Mouse (Mus musculus) lung, postnatal 36 days (tissue): ENCODE data around the gene Svbp.
A peak's percentile ranks its signal among the peaks of the same experiment; 100 is the strongest.

Experiments used
- DNase-seq: peaks from one replicate; pipeline ENCODE4 v3.0.0; 2022; ENCODE audit warnings: mixed read lengths

Gene Svbp

DNA sequence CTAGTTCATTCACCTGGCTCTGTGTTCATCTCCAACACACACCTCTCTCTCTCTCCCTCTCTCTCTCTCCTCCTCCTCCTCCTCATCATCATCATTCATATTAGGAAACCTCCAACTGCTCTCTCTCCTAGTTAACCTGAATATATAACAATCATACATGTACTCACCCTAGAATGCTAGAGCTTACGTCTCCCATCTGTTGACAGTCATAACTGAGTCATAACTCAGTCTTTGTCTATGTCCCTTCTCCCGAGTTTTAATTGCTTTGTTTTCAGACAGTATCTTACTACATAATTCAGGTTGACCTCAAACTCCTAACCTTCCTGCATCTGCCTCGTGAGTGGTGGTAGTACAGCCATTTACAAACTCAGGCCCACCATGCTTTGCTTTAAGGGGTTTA lies 3.8 kb upstream of the Svbp start:
- no peak for DNase-seq

DNA sequence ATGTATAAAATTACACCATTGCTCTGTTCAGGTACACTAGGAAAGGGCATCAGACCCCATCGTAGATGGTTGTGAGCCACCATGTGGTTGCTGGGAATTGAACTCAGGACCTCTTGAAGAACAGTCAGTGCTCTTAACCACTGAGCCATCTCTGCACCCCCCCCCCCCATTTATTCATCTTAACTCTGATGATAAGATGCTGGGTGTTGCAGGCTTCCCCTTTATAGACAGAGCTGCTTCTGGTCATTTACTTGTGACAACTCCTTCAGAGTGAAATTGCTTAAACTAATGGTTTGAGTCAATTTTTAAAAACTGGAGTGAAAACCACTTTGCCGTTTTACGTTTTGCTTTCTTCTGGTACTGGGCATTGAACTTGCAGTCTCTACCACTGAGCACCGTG lies 2.3 kb upstream of the Svbp start:
- DNase-seq = no peak

DNA sequence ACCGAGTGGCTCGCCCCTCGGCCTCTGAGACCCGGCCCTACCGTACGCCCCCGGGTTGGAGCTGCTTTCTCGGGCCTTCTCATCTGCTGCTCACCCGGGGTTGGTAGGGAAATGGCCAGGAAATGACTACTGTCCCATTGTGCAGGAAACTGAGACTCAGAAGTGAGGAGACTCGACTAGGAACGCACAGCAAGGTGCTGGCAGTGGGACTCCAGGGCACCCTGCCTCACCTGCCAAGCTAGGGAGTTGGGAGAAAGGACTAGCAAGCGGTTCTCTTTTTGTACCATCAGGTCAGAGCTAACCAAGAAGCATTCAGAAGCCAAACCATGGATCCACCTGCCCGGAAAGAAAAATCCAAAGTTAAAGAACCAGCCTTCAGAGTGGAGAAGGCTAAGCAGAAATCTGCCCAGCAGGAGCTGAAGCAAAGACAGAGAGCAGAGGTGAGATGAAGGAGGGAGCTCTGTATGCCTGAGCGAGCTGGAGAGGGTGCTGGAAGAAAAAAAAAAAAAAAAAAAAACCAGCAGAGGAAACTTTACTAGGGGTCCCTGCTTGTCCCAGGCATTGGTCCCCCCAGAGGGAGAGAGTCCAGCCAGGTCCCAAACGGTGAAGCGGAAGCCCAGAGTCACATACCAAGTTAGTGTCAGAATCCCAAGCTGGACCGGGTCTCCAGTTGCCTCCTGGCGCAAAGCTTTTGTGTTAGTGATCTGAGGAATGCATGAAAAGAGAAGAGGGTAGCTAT lies 645 bp downstream of the Svbp start:
- peak; percentile 12 for DNase-seq

DNA sequence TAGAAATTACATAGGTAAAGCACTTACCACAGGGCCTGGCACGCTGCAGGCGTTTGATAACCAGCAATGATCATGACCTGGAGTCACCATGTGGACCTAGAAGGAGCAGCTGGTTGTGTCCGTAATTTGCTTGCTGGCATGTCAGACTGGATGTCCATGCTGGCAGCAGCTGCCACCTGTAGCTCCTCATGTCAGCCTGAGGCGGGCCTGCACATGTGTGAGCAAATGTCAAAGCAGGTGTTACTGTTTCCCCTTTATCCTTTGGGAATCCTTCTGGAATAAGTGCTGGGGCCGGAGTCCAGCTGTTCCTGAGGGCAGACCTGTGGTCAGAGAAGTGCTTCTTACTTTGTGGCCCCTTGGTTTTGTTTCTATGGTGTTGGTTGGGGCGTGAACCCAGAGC lies 3.0 kb downstream of the Svbp start:
- no peak for DNase-seq

DNA sequence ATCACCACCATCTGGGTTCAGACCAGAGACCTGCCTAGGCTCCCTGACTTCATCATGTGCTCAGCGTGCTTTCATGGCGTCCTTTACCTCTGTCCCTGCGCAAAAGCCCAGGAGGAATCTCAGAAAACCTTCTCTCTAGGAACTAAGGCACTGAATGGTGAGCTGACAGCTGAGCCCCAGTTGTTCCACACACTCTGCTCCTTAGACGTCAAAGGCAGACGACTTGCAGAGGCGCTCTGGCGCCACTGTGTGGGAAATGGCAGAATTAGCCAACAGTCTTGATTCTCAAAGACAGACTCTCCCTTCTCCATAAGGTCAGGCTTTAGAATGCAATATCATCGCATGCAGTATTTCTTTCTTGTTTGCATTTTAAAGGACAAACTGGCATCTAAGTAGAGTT lies 9.6 kb downstream of the Svbp start:
- DNase-seq = peak; percentile 67

DNA sequence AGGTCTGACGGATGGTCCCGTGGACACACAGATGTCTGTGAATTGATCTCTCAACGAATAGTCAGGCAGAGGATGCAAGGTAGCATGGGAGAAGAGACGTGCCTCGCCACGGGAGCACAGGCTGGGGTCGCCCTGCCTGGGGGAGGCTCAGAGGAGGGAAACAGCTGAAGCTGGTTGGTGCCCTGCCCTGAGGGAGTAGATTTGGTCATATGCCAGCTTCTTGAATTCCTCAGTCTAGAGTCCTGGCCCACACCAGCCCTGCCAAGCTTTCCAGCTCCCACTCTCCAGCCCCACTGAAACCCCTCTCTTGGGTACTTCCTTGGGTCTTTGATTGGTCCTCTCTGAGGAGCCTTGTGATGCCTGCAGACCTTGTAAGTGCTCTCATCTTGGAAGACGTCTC lies 21.6 kb downstream of the Svbp start:
- DNase-seq = no peak

DNA sequence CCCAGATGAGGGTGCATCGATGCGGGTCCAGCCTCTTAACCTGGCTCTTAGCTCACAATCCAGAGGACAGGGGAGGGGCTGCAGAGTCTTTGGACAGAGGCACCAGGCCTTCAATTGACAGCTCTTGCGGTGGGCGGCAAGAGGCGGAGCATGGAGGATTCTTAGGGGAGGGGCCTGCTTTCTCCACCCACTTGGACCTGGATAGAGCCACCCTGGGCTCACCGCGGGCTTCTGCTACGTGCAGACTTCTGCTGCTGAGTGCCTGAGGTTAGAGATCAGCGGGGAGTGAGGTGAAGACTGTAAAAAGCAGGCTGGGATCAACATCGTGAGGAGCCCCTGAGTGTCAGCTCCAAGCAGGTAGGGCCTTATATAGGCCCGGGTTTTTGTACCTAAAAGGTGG lies 23.1 kb downstream of the Svbp start, which contains the start of gene Tmem269:
TSS of gene Tmem269 (minus strand) at position 49 of the 400 bp plus-strand sequence.
- no peak for DNase-seq

DNA sequence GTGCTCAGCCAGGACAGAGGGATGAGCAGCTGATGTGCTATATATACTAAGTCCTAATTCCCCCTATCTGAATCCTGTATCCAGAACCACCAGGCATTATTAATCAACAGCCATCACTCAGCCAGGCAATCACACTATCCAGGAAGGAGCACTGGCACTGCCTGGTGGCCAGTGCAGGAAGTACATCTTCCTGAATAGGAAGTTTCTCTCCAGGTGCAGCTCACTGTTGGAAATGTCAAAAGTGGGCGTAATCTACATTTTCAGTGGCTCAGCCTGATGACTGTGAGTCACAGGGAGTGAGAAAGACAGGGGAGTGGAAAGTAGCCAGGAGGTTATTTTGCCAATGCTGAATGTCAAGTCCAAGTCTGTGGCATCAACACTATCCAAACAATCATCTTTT lies 28.6 kb downstream of the Svbp start:
- peak; percentile 65 for DNase-seq

DNA sequence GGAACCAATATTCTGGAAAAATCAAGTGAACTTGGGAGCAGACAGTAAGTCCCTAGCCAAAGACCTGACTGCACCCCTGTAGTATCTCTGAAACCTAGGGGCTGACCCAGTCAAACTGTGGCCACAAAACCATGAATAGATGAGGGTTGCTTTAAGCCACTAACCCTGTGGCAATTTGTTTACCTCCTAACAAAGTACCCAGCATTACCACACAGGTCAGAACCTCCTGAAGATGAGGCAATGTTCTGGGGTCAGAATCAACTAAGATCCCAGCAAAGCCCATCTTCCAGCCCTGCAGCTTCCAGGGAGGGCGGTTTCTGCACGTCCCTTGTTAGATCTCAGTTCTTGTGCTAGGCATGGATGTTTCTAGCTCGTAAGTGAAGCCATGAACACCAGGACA lies 29.4 kb downstream of the Svbp start:
- no peak for DNase-seq

DNA sequence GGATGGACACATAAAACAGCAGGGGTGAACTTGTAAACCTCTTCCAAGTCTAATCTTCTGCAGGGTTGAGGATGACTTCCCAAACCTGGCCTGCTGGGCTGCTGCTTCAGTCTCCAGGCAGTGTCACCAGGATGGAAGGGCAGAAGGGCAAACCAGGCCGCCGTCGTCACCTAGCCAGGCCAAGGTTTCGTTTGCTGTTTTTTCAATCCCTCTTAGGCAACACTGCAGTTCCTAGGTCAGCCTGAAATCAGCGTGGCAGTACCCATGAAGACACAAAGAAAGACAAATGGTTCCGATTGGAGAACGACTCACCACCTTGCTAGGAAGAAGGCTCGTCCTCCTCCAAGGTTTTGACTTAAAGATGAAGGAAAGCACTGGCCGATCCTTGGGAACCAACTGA lies 30.6 kb downstream of the Svbp start:
- DNase-seq = no peak

DNA sequence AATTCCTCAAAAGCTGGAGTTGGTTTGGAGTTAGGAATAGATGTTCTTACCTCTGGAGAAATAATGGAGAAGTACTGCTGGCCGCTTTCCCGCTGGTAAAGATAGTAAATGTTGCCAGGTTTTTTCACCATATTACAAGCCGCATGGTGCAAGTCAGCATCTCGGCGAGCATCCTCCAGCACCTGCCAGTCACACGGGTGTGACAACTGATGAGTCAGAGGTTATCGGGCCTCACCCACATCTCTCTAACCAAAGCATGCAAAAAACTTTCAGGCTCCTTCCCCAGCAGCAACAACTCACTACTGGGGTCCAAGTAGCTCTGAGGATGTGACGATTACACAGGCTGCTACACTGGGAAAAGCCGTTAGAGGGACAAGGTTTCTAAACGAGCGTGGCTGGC lies 31.6 kb downstream of the Svbp start:
- no peak for DNase-seq

DNA sequence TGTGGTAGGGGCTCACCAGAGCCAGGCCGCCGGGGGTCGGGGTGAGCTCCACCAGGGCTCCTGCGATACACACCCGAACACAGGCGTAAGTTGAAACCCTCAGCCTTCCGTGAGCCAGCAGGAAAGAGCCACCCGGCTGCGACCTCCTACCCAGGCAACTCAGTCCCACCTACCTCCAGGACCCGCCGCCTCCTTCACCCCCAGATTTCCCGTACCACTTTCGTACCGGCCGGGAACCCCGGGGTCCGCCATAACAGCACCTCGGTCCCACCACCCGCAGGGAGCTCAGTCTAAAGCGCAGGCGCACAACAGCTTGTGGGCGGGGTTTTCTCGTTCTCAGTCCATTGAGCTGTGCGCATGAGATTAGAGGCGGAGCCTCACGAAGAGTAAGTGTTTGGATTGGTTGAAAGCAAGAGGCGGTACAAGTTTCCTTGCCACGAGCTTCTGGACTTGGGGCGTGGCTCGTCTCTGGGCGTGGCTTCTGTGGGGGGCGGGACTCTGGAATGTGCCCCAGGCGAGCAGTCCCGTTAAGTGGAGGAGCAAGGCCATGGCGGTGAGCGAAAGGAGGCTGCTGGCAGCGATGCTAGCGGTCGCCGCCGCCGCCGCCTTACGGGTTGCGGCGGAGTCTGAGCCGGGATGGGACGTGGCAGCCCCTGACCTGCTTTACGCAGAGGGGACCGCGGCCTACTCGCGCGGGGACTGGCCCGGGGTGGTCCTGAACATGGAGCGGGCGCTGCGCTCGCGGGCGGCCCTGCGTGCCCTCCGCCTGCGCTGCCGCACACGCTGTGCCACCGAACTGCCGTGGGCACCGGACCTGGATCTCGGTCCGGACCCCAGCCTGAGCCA lies 37.5 kb downstream of the Svbp start, which contains the start of the genes AU022252 and P3h1:
TSS of gene AU022252 (minus strand) at position 303 of the 846 bp plus-strand sequence.
TSS of gene P3h1 (plus strand) at position 506 of the 846 bp plus-strand sequence.
- peak; percentile 100 for DNase-seq

DNA sequence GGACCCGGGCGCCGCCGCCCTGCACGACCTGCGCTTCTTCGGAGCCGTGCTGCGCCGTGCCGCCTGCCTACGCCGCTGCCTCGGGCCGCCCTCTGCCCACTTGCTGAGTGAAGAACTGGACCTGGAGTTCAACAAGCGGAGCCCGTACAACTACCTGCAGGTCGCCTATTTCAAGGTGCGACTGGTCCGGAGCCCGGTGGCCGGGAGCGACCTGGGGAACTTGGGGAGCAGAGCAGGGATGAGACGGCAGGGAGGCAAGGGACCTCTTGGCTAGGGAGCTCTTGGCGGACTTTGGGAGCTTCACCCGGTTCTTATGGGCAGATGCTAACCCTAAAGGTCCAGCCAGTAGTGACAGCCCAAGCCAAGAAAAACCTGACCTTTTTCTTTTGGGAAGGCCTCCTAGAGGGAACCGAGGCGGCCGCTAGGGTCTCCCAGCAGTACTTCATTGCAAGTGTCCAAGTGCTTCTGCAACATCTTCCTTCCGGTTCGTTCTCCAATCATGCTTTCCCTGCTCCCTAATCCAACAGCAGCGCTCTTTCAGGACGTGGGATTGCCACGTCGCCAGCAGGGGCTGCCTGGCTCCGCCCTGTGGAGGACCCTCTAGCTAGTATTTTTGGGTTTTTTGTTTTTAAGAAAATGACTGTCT lies 38.3 kb downstream of the Svbp start:
- peak; percentile 45 for DNase-seq

DNA sequence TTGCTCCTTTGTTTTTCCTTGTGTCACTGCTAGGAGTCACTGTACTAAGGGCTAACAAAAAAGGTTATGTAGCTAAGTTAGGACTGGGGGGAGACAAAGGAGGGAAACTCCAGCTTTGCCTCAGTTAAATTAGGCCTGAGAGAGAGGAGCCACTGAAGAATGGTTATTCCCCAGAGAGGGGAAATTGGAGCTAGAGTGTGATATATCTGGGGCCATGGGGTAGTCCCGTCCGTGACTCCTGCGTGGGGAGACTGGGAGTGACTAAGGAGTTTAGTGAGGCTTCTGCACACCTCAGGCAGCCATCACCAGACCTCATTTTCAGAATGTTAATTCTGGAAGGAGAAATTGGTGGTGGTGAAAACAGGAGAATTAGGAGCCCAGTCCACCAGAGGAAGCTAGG lies 39.2 kb downstream of the Svbp start:
- DNase-seq = no peak

DNA sequence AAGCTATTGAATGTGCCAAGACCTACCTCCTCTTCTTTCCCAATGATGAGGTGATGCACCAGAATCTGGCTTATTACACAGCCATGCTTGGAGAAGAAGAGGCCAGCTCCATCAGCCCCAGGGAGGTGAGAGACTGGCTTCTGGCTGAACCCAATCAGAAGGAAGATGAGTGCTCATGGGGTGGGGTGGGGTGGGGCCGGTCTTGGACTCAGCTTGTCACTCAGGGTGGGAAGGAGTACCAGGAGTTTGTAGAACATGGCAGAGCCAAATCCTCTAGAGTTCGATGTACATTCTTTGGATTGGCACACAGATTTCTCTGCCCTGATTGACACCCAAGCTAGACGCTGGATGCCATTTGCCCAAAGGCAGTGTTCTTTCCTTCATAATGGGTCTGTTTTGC lies 43.6 kb downstream of the Svbp start:
- no peak for DNase-seq

DNA sequence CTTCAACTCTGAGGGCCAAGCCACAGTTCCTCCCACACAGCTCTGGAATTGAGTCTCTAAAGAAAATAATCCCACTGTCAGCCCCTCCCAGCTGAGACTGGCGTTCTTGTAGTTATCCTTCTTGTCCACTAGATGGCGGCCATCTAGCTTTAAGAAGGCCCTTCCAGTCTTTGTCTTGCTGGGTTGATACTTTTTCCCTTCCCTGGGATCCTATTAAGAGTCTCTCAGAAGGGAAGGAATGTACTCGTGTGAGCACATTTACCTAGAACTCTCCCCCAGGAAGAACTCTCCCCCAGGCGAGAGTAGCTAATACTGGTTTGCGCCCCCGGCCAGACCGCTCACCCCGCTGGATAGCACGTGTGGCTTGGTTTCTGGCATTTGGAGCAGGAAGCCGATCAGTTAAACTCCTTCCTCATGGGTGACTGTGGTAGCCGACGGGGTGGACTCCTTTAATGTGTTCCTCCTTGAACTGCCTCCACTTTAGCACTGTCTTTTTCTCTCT lies 44.1 kb downstream of the Svbp start:
- peak; percentile 60 for DNase-seq

DNA sequence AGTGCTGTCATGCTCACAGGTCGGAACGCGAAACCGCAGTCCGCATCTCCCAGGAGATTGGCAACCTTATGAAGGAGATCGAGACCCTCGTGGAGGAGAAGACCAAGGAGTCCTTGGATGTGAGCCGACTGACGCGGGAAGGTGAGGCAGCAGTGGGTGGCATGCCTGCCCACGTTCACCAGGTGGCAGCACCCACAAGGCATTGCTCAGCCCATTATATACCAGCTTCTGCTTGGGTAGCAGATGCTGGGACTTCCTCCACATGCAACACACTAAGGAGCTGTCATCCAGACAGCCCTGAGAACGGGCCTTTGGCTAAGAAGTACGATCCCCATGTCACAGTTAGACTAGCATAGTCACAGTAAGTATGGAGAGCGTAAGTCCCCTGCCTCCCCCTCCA lies 46.6 kb downstream of the Svbp start:
- DNase-seq = peak; percentile 40

DNA sequence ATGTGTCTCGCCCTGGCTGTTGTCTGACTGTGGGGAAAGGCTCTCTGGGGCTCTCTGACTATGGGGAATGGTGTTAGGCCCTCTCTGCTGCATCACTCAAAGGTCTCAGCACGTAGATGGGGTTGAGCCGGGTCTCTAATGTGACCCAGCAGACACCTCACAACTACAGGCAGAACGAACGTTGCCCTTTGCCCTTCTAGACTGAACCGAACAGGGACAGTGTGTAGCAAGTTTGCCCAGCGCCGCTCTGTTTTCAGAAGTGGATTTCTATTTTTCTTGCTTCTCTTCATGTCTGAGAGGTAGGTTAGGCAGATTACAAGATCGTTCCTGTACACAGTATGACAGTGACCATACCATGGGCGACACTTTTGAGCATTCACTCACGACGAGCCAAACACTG lies 47.5 kb downstream of the Svbp start:
- no peak for DNase-seq

DNA sequence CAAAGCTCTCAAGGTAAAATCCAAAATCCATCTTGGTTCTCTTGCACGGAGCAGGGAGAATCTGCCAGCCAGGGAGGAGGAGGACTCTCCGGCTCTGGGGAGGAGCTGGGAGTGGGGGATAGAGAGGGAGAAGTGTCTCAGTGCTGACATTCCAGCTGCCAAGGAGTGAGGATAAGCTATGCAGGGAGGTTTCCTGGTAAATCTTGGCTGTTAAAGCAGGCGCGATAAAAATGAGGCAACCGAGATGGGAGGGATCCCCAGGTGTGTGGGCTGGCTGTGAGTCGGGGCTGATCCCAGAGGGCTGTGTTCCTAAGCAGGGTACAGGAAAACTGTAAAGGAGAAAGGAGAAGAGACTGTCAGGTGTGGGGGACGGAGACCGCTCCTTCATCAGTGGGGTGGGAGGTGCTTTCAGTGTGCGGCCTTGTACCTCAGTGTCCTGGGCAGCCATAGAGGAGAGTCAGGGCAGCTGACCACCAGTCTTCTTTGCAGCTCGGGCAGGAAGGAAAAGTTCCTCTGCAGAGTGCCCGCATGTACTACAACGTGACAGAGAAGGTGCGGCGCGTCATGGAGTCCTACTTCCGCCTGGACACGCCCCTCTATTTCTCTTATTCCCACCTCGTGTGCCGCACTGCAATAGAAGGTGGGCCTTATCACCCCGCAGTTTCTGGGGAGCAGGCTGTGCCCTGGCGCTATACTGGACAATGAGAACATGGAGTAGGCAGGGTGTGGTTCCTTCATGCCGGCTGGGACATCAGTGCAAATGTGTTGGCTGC lies 49.5 kb downstream of the Svbp start:
- no peak for DNase-seq

DNA sequence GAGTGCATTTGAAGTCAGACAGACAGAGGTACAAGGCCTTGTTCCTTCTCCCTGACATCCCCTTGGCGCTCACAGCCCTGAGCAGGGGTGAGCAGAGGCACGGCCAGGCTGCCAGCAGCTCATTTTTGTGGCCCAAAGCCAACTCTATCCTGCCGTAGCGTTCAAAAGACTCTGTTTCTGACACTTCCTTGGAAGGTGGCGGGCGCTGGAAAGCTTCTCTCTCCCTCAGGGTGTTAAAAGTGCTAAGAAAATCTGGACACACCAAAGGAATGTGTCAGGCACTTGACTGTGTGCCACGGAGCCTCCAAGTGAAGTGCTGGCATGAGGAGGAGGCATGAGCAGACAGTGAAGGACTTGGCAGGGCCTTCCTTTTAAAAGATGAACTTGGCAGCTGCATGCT lies 50.5 kb downstream of the Svbp start:
- peak; percentile 43 for DNase-seq

DNA sequence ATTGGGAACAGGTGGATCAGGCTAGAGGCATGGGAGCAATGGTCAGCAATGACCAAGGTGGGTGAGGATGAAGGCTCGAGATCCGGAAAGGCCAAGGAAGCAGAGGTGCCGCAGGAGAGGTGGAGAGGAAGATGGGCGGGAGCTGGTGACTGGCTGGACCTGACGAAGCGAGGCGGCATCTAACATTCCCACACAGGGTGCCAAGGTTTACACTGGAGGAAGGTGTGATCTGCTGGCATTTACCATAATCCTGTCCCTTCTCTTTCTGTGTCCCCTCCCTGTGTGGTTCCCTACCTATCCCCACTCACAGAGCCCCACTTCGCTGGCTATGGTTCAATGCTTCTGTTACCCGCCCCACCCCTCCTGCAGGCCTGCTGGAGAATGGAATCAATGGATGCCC lies 50.9 kb downstream of the Svbp start:
- no peak for DNase-seq

DNA sequence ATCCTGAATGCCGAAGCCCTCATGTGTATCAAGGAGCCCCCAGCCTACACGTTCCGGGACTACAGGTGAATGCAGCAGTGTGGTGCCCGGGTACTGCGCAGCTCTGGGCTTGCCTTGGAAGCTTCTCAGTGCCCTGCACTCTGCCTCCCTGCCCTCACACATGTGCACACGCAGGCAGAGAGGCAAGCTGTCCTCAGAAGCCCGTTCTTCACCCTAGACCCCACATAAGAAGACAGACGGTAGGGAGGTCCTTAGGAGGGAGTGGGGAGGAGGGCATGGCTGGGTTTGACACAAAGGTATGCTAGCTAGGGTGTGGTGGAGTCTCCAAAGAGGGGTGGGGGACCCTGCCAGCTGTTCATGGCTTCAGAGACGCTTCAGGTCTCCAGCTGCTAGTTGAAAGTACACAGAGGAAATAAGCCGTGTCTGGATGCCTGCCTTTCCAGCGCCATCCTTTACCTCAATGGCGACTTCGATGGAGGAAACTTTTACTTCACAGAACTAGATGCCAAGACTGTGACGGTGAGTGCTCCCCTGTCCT lies 51.7 kb downstream of the Svbp start:
- DNase-seq = no peak
